Mouse (Mus musculus): Measurements from ENCODE around the gene Auts2.

- TF ChIP-seq CTCF (IDR thresholded peaks at IDR 0.05; ENCODE audit: extremely low read depth, insufficient read length, insufficient replicate concordance, low read depth, low read length) = no peak
- TF ChIP-seq POLR2A (IDR thresholded peaks at IDR 0.05; ENCODE audit: low read depth, low read length) = no peak
Measured at GRCm38 (mm10) chr5:131821461-131821860, 721.7 kb downstream of the Auts2 start.

All from small intestine, adult 2 months (tissue).